In the genomic region with DNA sequence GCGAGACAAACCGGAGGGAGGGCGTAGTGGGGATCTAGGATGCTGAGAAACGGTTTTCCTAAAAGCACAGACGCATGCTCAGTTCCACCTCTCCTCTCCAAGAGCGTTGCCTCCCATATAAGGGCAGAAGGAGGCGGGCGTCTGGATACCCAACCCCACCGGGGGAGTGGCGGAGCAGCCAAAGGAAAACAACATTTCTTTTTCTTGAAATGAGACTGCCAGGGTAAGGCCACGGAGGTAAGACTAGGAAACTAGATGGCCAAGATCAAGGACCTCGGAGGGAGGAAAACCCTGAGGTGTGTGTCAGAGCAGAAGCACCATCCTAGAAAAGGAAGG, we compare ENCODE assay signal across 8 mouse cellular contexts. TPM values are rescaled to one million over a fixed set of nuclear protein-coding genes. Genes with fewer than 3 reads are reported as not detected.
A peak's percentile ranks its signal among the peaks of the same experiment; 100 is the strongest.
DNase-seq lines count a peak whose midpoint lies in the region; ATAC-seq lines count a peak whose summit lies in the region.

No protein-coding gene starts in this region.

- H3K27ac ChIP-seq in intestine, embryonic 15.5 days: no peak overlapping the region

- H3K27me3 ChIP-seq in intestine, embryonic 15.5 days (replicated peaks): peaks cover 5% of the 10 kb centered on the region
- peaks cover 83% of the 10 kb centered on the region for H3K27me3 ChIP-seq in megakaryocyte, embryonic 14.5 days (replicated peaks)

- DNase-seq in adrenal gland, adult 8-10 months: peak; percentile 63
- DNase-seq in embryo, embryonic 11 days: peak; percentile 89
- DNase-seq in gastrocnemius, postnatal 4 days (ENCODE audit: low spot score in 2 of 2): peak; percentile 52 to 71
- peak; percentile 79 to 87 for DNase-seq in left cerebral cortex, postnatal 10 days (ENCODE audit: extremely low spot score in 1 of 2, low spot score in 2 of 2)
- peak; percentile 76 to 87 for DNase-seq in right cerebral cortex, postnatal 36 days (ENCODE audit: low spot score in 2 of 2)
- no peak for DNase-seq in spleen, adult 12 weeks (ENCODE audit: low spot score)

- no peaks in the 10 kb centered on the region for H3K36me3 ChIP-seq in intestine, embryonic 15.5 days
- H3K36me3 ChIP-seq in megakaryocyte, embryonic 14.5 days (replicated peaks; ENCODE audit: low read length): no peaks in the 10 kb centered on the region

- H3K4me1 ChIP-seq in intestine, embryonic 15.5 days (replicated peaks): peaks cover 6% of the 10 kb centered on the region
- H3K4me1 ChIP-seq in megakaryocyte, embryonic 14.5 days: peaks cover 39% of the 10 kb centered on the region

- intact Hi-C loops in left cerebral cortex, postnatal 10 days (cut with DNase I): loop anchor here (5.0 kb wide), 2 partner anchors 40 to 70 kb away; partner anchors contain the start of genes Dixdc1 and Fdxacb1

- ATAC-seq in intestine, embryonic 15.5 days: peak; percentile 31; the same call in 1 of the 2 replicates

- peak overlapping the region; percentile 28; the same call in 1 of the 2 replicates for H3K9ac ChIP-seq in intestine, embryonic 15.5 days

- H3K9me3 ChIP-seq in intestine, embryonic 15.5 days: no peaks in the 10 kb centered on the region
- H3K9me3 ChIP-seq in megakaryocyte, embryonic 14.5 days: no peaks in the 10 kb centered on the region

- WGBS in intestine, embryonic 15.5 days: 2% methylated on average over 12 of the region's 12 CpGs

- H3K4me2 ChIP-seq in intestine, embryonic 15.5 days (replicated peaks): peak overlapping the region; percentile 59

- peak overlapping the region; percentile 21 for H3K4me3 ChIP-seq in intestine, embryonic 15.5 days (replicated peaks)
- H3K4me3 ChIP-seq in megakaryocyte, embryonic 14.5 days (replicated peaks): peak overlapping the region; percentile 86

RNA-seq across cellular contexts. Expression of gene Dlat, which starts 38.1 kb away (rescaled TPM):
- 100 to 1,000 TPM in 2 of 4 experiments, 10 to 100 TPM in 2; 71.5 to 123 (median 102) TPM for total RNA-seq in adrenal gland, adult 8-10 months (2022)
- total RNA-seq in gastrocnemius, postnatal 4 days (2021): 100 to 1,000 TPM; 148 to 161 TPM
- polyA plus RNA-seq in intestine, embryonic 15.5 days (2015; fragmentation: Nextera tagmentation; extraction: Ambion mirVana): 58.7 and 63.5 TPM in 2 replicates
- total RNA-seq in left cerebral cortex, postnatal 10 days (2021): 100 to 1,000 TPM; 121 to 129 TPM
- 10.9 and 18.4 TPM in 2 replicates for polyA plus RNA-seq in megakaryocyte, embryonic 14.5 days (2012; ENCODE audit: insufficient read depth, low replicate concordance)

RNA-seq across cellular contexts. Expression of gene Dixdc1, which starts 41.6 kb away (rescaled TPM):
- 10 to 100 TPM in 3 of 4 experiments, 1 to 10 TPM in 1; 9.5 to 13.6 (median 11.7) TPM for total RNA-seq in adrenal gland, adult 8-10 months (2022)
- total RNA-seq in gastrocnemius, postnatal 4 days (2021): 10 to 100 TPM; 12.6 to 14.8 TPM
- polyA plus RNA-seq in intestine, embryonic 15.5 days (2015; fragmentation: Nextera tagmentation; extraction: Ambion mirVana): 6.1 and 6.8 TPM in 2 replicates
- 10 to 100 TPM; 75.0 to 76.6 TPM for total RNA-seq in left cerebral cortex, postnatal 10 days (2021)
- not detected in 2 replicates for polyA plus RNA-seq in megakaryocyte, embryonic 14.5 days (2012; ENCODE audit: insufficient read depth, low replicate concordance)

RNA-seq across cellular contexts. Expression of gene 2310030G06Rik, which starts 48.7 kb away (rescaled TPM):
- total RNA-seq in adrenal gland, adult 8-10 months (2022): 1 to 10 TPM; 6.6 to 9.3 (median 7.9) TPM
- 1 to 10 TPM; 2.1 to 2.2 TPM for total RNA-seq in gastrocnemius, postnatal 4 days (2021)
- 15.9 and 18.7 TPM in 2 replicates for polyA plus RNA-seq in intestine, embryonic 15.5 days (2015; fragmentation: Nextera tagmentation; extraction: Ambion mirVana)
- total RNA-seq in left cerebral cortex, postnatal 10 days (2021): 1 to 10 TPM; 2.0 to 2.7 TPM
- 1.5 TPM in 1 of 2 replicates, not detected in the other for polyA plus RNA-seq in megakaryocyte, embryonic 14.5 days (2012; ENCODE audit: insufficient read depth, low replicate concordance)

RNA-seq across cellular contexts. Expression of gene Cryab, which starts 53.5 kb away (rescaled TPM):
- 10 to 100 TPM; 26.8 to 60.1 (median 38.2) TPM for total RNA-seq in adrenal gland, adult 8-10 months (2022)
- total RNA-seq in gastrocnemius, postnatal 4 days (2021): 100 to 1,000 TPM; 649 to 722 TPM
- 51.7 and 62.6 TPM in 2 replicates for polyA plus RNA-seq in intestine, embryonic 15.5 days (2015; fragmentation: Nextera tagmentation; extraction: Ambion mirVana)
- 10 to 100 TPM; 67.6 to 87.4 TPM for total RNA-seq in left cerebral cortex, postnatal 10 days (2021)
- polyA plus RNA-seq in megakaryocyte, embryonic 14.5 days (2012; ENCODE audit: insufficient read depth, low replicate concordance): not detected in 2 replicates

RNA-seq across cellular contexts. Expression of gene Hspb2, which starts 54.5 kb away (rescaled TPM):
- total RNA-seq in adrenal gland, adult 8-10 months (2022): 1 to 10 TPM; 3.0 to 3.2 (median 3.1) TPM
- 100 to 1,000 TPM; 135 to 140 TPM for total RNA-seq in gastrocnemius, postnatal 4 days (2021)
- 5.3 and 5.4 TPM in 2 replicates for polyA plus RNA-seq in intestine, embryonic 15.5 days (2015; fragmentation: Nextera tagmentation; extraction: Ambion mirVana)
- 1 to 10 TPM; 1.7 to 2.2 TPM for total RNA-seq in left cerebral cortex, postnatal 10 days (2021)
- not detected in 2 replicates for polyA plus RNA-seq in megakaryocyte, embryonic 14.5 days (2012; ENCODE audit: insufficient read depth, low replicate concordance)

Comparison
In these comparisons a context has a peak if more than half of its experiments do, and no peak if none do; other contexts are left out.
1. RNA of gene Dixdc1, which starts 41.6 kb away (total RNA-seq): 75.0 to 76.6 TPM in left cerebral cortex, postnatal 10 days; 12.6 to 14.8 TPM in gastrocnemius, postnatal 4 days and 9.5 to 13.6 TPM in adrenal gland, adult 8-10 months; every median in the first group is over 4 times any median in the second.